Mouse (Mus musculus): ENCODE data around the gene Ttc32. TPM values are rescaled to one million over a fixed set of nuclear protein-coding genes. Genes with fewer than 3 reads are reported as not detected.
"Not testable (repeated sequence)": the region's sequence is repeated elsewhere in the genome, so short reads cannot be mapped to it uniquely, and the experiment has no call there.

Ttc32 gene
- 8.0 and 9.2 TPM in 2 replicates for polyA plus RNA-seq (2012; rRNA removed)

GRCm38 (mm10) chr12:9029888-9030723, at the start of gene Ttc32:
Gene Ttc32, plus strand, starts transcription at chr12:9029997.
- DNase-seq (ENCODE audit: low spot score), result peak; percentile 98

GRCm38 (mm10) chr12:8993231-8993630, 36.6 kb upstream of the Ttc32 start:
- DNase-seq (ENCODE audit: low spot score), result no peak

GRCm38 (mm10) chr12:8998318-8998717, 31.5 kb upstream of the Ttc32 start:
- DNase-seq (ENCODE audit: low spot score), result no peak

GRCm38 (mm10) chr12:9002038-9002648, 27.7 kb upstream of the Ttc32 start:
- DNase-seq (ENCODE audit: low spot score), result no peak

GRCm38 (mm10) chr12:9007146-9007545, 22.7 kb upstream of the Ttc32 start:
- no peak for DNase-seq (ENCODE audit: low spot score)

GRCm38 (mm10) chr12:9007811-9008210, 22.0 kb upstream of the Ttc32 start:
- no peak for DNase-seq (ENCODE audit: low spot score)

GRCm38 (mm10) chr12:9010311-9010710, 19.5 kb upstream of the Ttc32 start:
- no peak for DNase-seq (ENCODE audit: low spot score)

- DNase-seq (ENCODE audit: low spot score), result no peak
These were observed 13.4 kb upstream of the Ttc32 start for GRCm38 (mm10) chr12:9016376-9016775.

- DNase-seq (ENCODE audit: low spot score), result no peak
These were observed 9.4 kb upstream of the Ttc32 start for GRCm38 (mm10) chr12:9020431-9020830.

GRCm38 (mm10) chr12:9020986-9021385, 8.8 kb upstream of the Ttc32 start:
- no peak for DNase-seq (ENCODE audit: low spot score)

- no peak for DNase-seq (ENCODE audit: low spot score)
These were observed 6.8 kb upstream of the Ttc32 start for GRCm38 (mm10) chr12:9023031-9023430.

- no peak for DNase-seq (ENCODE audit: low spot score)
These were observed 5.7 kb upstream of the Ttc32 start for GRCm38 (mm10) chr12:9024071-9024470.

- no peak for DNase-seq (ENCODE audit: low spot score)
These were observed 5.1 kb upstream of the Ttc32 start for GRCm38 (mm10) chr12:9024736-9025135.

- DNase-seq (ENCODE audit: low spot score), result no peak
These were observed 3.0 kb upstream of the Ttc32 start for GRCm38 (mm10) chr12:9026843-9027242.

- not testable (repeated sequence) for DNase-seq (ENCODE audit: low spot score)
These were observed 981 bp upstream of the Ttc32 start for GRCm38 (mm10) chr12:9028816-9029215.

GRCm38 (mm10) chr12:9029506-9029887, 300 bp upstream of the Ttc32 start:
- DNase-seq (ENCODE audit: low spot score), result no peak

- DNase-seq (ENCODE audit: low spot score), result no peak
These were observed 1.4 kb downstream of the Ttc32 start for GRCm38 (mm10) chr12:9031166-9031565.

GRCm38 (mm10) chr12:9033140-9033539, 3.3 kb downstream of the Ttc32 start:
- DNase-seq (ENCODE audit: low spot score), result no peak

- DNase-seq (ENCODE audit: low spot score), result no peak
These were observed 6.6 kb downstream of the Ttc32 start for GRCm38 (mm10) chr12:9036409-9036808.

- DNase-seq (ENCODE audit: low spot score), result no peak
These were observed 10.4 kb downstream of the Ttc32 start for GRCm38 (mm10) chr12:9040177-9040576.

- DNase-seq (ENCODE audit: low spot score), result no peak
These were observed 10.9 kb downstream of the Ttc32 start for GRCm38 (mm10) chr12:9040686-9041085.

- peak; percentile 8 for DNase-seq (ENCODE audit: low spot score)
These were observed 12.5 kb downstream of the Ttc32 start for GRCm38 (mm10) chr12:9042316-9042715.

GRCm38 (mm10) chr12:9042759-9043158, 13.0 kb downstream of the Ttc32 start:
- no peak for DNase-seq (ENCODE audit: low spot score)

All from urinary bladder, adult 2 months (tissue).